20 mouse cellular contexts compared by ENCODE assay signal in the genomic region with DNA sequence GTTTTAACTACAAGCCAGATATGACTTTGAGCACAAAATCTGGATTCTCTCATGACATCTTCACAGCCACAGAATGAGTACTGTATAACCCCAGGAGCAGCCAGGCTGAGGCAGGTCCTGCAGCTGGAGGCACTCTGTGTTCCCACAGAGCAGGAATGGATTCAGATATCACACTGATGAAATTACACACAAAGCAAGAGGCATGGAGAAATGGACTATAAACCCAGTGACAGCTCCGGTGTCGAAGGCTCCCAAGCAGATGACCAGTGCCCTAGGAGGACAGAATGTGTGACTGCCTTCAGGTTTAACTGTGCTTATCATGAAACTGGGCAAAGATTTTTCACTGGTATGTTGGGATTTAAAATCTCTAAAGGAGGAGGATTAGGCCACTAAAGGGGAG.
"Had no signal": no experiment of that assay in that cellular context is flagged by ENCODE, and none has a peak within 500 bp of the region (broad histone marks: within the 10 kb centered on the region; RNA-seq: fewer than 3 reads in every experiment).

No protein-coding gene starts in this region.

- DNase-seq: heart, adult 2 months; heart, postnatal 4 days; kidney, adult 18-20 months; kidney, adult 8-10 months; kidney, postnatal 10 days; kidney, postnatal 25 days; kidney, postnatal 4 days; liver; liver, embryonic 13.5 days had no signal

- H3K27ac ChIP-seq: heart, adult 2 months; heart, embryonic 13.5 days; heart, embryonic 15.5 days; hindbrain, embryonic 10.5 days; hindbrain, embryonic 12.5 days; hindbrain, embryonic 14.5 days; intestine, embryonic 15.5 days; layer of hippocampus, adult 2 months; left cerebral cortex, adult 2 months; limb, embryonic 10.5 days; limb, embryonic 12.5 days; liver, embryonic 13.5 days; liver, embryonic 15.5 days had no signal

- H3K4me3 ChIP-seq: heart, adult 2 months; heart, embryonic 13.5 days; heart, embryonic 15.5 days; hindbrain, embryonic 10.5 days; hindbrain, embryonic 12.5 days; intestine, embryonic 15.5 days; layer of hippocampus, adult 2 months; left cerebral cortex, adult 2 months; limb, embryonic 10.5 days; limb, embryonic 12.5 days; liver, embryonic 13.5 days; liver, embryonic 15.5 days had no signal
